Mouse (Mus musculus): ENCODE results near the gene Gm36028.

GRCm38 (mm10) chr16:37857495-37857894 lies 3.5 kb downstream of the Gm36028 start:
- TF ChIP-seq POLR2A (IDR thresholded peaks at IDR 0.05; ENCODE audit: borderline replicate concordance, insufficient read depth, low read length) (no peak), CTCF (IDR thresholded peaks at IDR 0.05; ENCODE audit: borderline replicate concordance, insufficient read depth, low read depth, low read length) (no peak)
